Mouse (Mus musculus): ENCODE measurements around the gene Gm3115.
"Not testable (repeated sequence)": the region's sequence is repeated elsewhere in the genome, so short reads cannot be mapped to it uniquely, and the experiment has no call there.

- TF ChIP-seq CTCF, EP300 (IDR thresholded peaks at IDR 0.05; ENCODE audit: low read depth): not testable (repeated sequence)
Measured at GRCm38 (mm10) chr14:4083820-4084219, at the start of gene Gm3115.

Measured in liver, postnatal 0 days (tissue).